Mouse (Mus musculus) limb, embryonic 14.5 days (tissue): ENCODE results near the gene Prkag2. TPM values are rescaled to one million over a fixed set of nuclear protein-coding genes. Genes with fewer than 3 reads are reported as not detected.
A peak's percentile ranks its signal among the peaks of the same experiment; 100 is the strongest.

Experiments used
- ATAC-seq: fragments of 200-750 bp; cut with Nextera tagmentation; 2 replicates; pipeline ENCODE4 v1.8.0; 2017; ENCODE audit warnings: low read depth, moderate number of reproducible peaks, moderate TSS enrichment; ENCODE audit not compliant: low FRiP score
- DNase-seq: peaks from one replicate; pipeline ENCODE4 v3.0.0-alpha.2; 2015; ENCODE audit warnings: low spot score
- H3K27ac ChIP-seq: fragments of 300-500 bp; sonication (generic); replicated peaks from 2 replicates; pipeline ENCODE4 v1.5.1; 2014; ENCODE audit warnings: low read depth, mild to moderate bottlenecking, low read length, moderate library complexity, mixed read lengths
- H3K27me3 ChIP-seq: fragments of 300-500 bp; sonication (generic); 2 replicates; pipeline ENCODE4 v1.6.1; 2014; ENCODE audit warnings: low read length, mixed read lengths; ENCODE audit not compliant: control insufficient read depth, insufficient read depth
- H3K36me3 ChIP-seq: fragments of 300-500 bp; sonication (generic); 2 replicates; pipeline ENCODE4 v1.6.1; 2014; ENCODE audit warnings: mild to moderate bottlenecking, low read length, moderate library complexity, mixed read lengths; ENCODE audit not compliant: control insufficient read depth, insufficient read depth
- H3K4me1 ChIP-seq: fragments of 300-500 bp; sonication (generic); 2 replicates; pipeline ENCODE4 v1.6.1; 2014; ENCODE audit warnings: antibody characterized with exemption, low read length, mixed read lengths; ENCODE audit not compliant: control insufficient read depth, insufficient read depth
- H3K4me2 ChIP-seq: fragments of 300-500 bp; sonication (generic); replicated peaks from 2 replicates; pipeline ENCODE4 v1.6.1; 2014; ENCODE audit warnings: low read depth, mild to moderate bottlenecking, low read length, moderate library complexity; ENCODE audit not compliant: severe bottlenecking
- H3K4me3 ChIP-seq: fragments of 300-500 bp; sonication (generic); replicated peaks from 2 replicates; pipeline ENCODE4 v1.5.1; 2014; ENCODE audit warnings: low read length
- H3K9ac ChIP-seq: fragments of 300-500 bp; sonication (generic); 2 replicates; pipeline ENCODE4 v1.6.1; 2014; ENCODE audit warnings: mild to moderate bottlenecking, low read depth, low read length, moderate library complexity; ENCODE audit not compliant: severe bottlenecking
- H3K9me3 ChIP-seq: fragments of 300-500 bp; sonication (generic); 2 replicates; pipeline ENCODE4 v1.6.1; 2016; ENCODE audit warnings: low read length; ENCODE audit not compliant: control insufficient read depth
- POLR2A ChIP-seq: fragments of 200-500 bp; IDR thresholded peaks from 2 replicates; pipeline ENCODE4 v1.8.0; 2012; ENCODE audit warnings: inconsistent platforms, mild to moderate bottlenecking, moderate library complexity, borderline replicate concordance; ENCODE audit not compliant: insufficient read depth, insufficient read length; ENCODE audit errors: extremely low read depth
- WGBS: fragments of 180-500 bp; shearing (Covaris S2); extraction: QIAGEN DNeasy Blood & Tissue Kit; methylation state at CpG from one replicate; pipeline ENCODE4 v1.1.7; 2014; 5-methylcytosine and 5-hydroxymethylcytosine counted together
- polyA plus RNA-seq, 2 experiments: library from polyadenylated mRNA; depleted of rRNA in 1 of 2; stranded (reverse) in 1 of 2; unstranded in 1 of 2; fragments of >200 nt; fragmentation: Nextera tagmentation in 1 of 2; extraction: Ambion mirVana in 1 of 2; gene quantifications; 2 replicates each; pipeline versions ENCODE4 v1.2.1 to v1.2.3; 2012 to 2014

Prkag2 gene
- polyA plus RNA-seq, 2 experiments, result 21.3 to 32.6 TPM

DNA sequence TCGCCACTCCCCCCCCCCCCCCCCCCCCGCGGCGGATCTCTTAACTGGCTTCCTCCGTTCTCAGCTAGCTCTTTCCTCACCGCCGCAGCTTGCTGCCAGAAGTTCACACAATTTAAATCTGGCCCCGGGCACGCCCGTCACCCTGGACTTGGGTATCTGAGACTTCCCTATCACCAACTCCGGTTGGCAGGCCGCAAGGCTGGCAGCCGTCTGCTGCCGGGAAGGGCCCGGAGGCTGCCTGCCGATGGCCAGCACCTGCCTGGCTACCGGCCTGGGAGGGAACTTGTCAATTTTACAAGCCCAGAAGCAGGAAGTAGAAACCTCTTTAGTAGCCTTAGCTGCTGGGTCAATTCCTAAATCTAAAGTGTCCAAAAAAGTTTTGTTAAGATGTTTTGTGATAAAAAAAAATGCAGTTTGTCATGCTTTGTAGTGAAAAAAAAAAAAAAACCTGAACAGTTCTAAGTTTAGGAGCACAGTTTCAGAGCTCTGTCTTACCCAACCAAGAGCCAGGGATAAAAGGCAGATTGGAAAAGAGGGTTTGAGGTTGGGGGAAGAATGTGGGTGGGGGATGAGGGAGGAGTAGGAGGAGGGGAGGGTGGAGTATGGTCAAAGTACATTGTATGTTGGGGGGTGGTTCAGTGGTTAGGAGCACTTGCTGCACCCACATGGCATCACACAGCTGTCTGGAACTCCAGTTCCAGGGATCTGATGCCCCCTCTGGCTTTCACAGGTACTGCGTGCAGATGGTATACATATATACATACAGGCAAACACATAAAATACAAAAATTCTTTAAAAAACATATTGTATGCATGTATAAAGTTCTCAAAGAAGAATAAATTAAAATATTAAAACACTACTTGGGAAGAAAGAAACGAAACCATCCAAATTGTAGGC lies 191.4 kb downstream of the Prkag2 start:
- Histone ChIP-seq H3K4me3 (peak overlapping the region; percentile 81), H3K27ac (peak overlapping the region; percentile 85), H3K4me1 (peaks cover 8% of the 10 kb centered on the region), H3K4me2 (peak overlapping the region; percentile 82), H3K36me3 (peaks cover 4% of the 10 kb centered on the region; the same call in 1 of the 2 replicates), H3K27me3 (no peaks in the 10 kb centered on the region), H3K9me3 (no peaks in the 10 kb centered on the region), H3K9ac (peak overlapping the region; percentile 80)
- peak; percentile 50 for DNase-seq
- TF ChIP-seq POLR2A, result no peak
- WGBS, result 13% methylated on average over 17 of the region's 19 CpGs
- ATAC-seq, result no peak; the same call in 1 of the 2 replicates

DNA sequence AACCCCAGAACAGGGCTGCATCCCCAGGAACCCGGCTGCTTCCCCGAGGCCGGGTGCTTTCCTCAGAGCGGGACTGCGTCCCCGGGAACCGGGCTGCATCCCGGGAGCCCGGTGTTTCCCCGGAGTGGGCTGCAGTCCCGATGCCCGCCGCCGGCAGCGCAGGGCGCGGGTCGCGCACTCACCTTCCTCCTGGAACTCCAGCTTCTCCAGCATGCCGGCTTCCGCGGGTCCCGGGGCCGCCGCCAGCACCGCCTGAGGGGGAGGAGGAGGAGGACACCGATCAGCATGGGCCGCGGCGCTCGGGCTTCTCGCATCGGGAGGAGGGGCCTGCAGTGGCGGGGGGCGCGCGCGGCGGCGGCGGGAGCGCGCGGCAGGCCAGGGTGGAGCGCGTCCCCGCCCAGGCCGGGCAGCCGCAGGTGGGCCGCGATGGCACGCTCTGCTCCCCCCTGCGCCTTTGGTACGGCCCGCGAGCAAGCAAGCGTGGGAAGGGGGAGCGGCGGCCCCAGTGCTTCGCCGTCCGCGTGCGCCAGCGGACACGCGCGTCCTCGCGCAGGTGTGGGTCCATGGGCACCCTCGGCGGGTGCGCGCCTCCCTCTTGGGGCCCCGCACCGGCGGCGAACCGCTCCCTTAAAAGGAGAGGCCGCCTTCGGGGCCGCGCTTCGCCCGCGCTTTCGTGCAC lies 192.2 kb downstream of the Prkag2 start:
- Histone ChIP-seq H3K27me3 (no peaks in the 10 kb centered on the region), H3K4me1 (peaks cover 8% of the 10 kb centered on the region), H3K27ac (peak overlapping the region; percentile 85), H3K4me3 (peak overlapping the region; percentile 81), H3K36me3 (peaks cover 4% of the 10 kb centered on the region; the same call in 1 of the 2 replicates), H3K4me2 (peak overlapping the region; percentile 82), H3K9me3 (no peaks in the 10 kb centered on the region), H3K9ac (peak overlapping the region; percentile 80)
- under 1% methylated on average over 23 of the region's 87 CpGs for WGBS
- DNase-seq (peak; percentile 85), ATAC-seq (peak; percentile 91)
- TF ChIP-seq POLR2A, result no peak

DNA sequence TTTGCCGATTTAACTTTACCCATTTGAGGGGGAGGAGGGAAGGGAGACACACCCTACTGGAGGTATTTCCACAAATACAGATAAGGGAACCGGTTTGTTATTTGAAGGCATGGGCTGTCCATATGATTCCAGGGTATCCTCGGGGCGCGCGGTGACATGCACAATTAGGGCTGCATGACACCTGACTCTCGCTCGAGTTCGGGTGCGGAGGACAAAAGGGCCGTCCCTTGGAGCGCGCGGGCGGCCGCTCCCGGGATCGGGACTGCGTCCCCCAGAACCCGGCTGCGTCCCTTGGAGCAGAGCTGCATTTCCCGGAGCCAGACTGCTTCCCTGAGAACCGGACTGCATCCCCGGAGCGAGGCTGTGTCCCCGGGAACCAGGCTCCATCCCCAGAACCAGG lies 192.7 kb downstream of the Prkag2 start:
- no peak for DNase-seq
- WGBS, result under 1% methylated on average over 19 of the region's 26 CpGs

DNA sequence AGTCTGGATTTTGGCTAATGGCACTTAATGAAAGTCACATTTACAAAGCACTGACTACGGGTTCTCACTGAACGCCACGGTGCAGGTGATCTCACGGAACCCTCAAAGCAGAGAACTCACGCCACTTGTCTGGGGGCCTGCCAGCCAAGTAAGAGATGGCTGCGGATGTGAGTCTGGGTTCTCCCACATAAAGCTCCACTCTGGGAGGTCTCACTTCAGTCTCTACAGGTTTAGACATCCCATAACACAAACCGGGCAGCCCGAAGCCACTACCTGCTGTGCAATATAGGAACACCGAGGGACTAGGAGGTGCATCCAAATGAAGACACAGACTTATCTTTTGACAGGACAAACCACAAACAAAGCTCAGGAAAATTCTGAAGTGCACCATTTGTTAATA lies 193.6 kb downstream of the Prkag2 start:
- Histone ChIP-seq H3K4me2 (peak overlapping the region; percentile 82), H3K4me1 (peaks cover 8% of the 10 kb centered on the region), H3K4me3 (peak overlapping the region; percentile 81; the same call in 1 of the 2 replicates), H3K9ac (0 out of 2 replicates have a peak overlapping the region, but pooled peaks have one; percentile 80), H3K27me3 (no peaks in the 10 kb centered on the region), H3K36me3 (peaks cover 4% of the 10 kb centered on the region; the same call in 1 of the 2 replicates), H3K9me3 (no peaks in the 10 kb centered on the region), H3K27ac (no peak overlapping the region)
- ATAC-seq, result no peak
- TF ChIP-seq POLR2A, result no peak
- DNase-seq, result no peak
- WGBS, result 46% methylated on average over 9 of the region's 9 CpGs

More for the DNA sequence above, 192.7 kb downstream of the Prkag2 start:
- peak; percentile 20 for ATAC-seq
- Histone ChIP-seq H3K36me3 (peaks cover 4% of the 10 kb centered on the region; the same call in 1 of the 2 replicates), H3K27me3 (no peaks in the 10 kb centered on the region), H3K4me2 (peak overlapping the region; percentile 82), H3K4me3 (peak overlapping the region; percentile 81), H3K4me1 (peaks cover 8% of the 10 kb centered on the region), H3K9ac (peak overlapping the region; percentile 80), H3K27ac (peak overlapping the region; percentile 85), H3K9me3 (no peaks in the 10 kb centered on the region)
- TF ChIP-seq POLR2A, result no peak

DNA sequence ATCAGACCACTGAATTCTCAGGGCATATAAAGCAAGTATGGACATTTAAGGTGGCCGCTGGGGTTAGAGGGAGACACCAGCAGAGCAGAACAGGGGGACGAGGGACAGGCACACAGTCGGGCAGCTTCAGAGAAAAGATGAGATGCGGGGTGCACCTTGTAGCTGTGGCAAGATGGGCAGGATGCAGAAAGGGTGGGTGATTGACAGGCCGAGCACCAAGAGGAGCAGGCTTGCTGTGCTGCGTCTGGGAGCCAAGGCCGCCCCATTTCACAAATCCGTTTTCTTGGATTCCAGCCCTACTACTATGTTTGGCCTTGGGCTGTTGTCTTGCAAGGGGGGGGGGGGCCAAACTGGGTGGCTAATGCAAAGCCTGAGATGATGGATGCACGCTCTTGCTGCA lies 195.5 kb downstream of the Prkag2 start:
- 81% methylated on average over 9 of the region's 9 CpGs for WGBS
- ATAC-seq (no peak), DNase-seq (no peak)
- no peak for TF ChIP-seq POLR2A
- Histone ChIP-seq H3K27ac (no peak overlapping the region), H3K9ac (no peak overlapping the region), H3K27me3 (no peaks in the 10 kb centered on the region), H3K4me3 (no peak overlapping the region), H3K9me3 (no peaks in the 10 kb centered on the region), H3K4me1 (peaks cover 8% of the 10 kb centered on the region), H3K4me2 (no peak overlapping the region), H3K36me3 (peaks cover 4% of the 10 kb centered on the region; the same call in 1 of the 2 replicates)
